Mouse (Mus musculus) brain, embryonic 14.5 days (tissue): ENCODE data around the gene Sepsecs.

Experiments used
- CTCF ChIP-seq: fragments of 200-500 bp; IDR thresholded peaks from 2 replicates; pipeline ENCODE4 v1.5.1; 2012; ENCODE audit warnings: inconsistent platforms, mild to moderate bottlenecking, moderate library complexity, borderline replicate concordance; ENCODE audit not compliant: insufficient read depth, insufficient read length; ENCODE audit errors: extremely low read depth
- POLR2A ChIP-seq: fragments of 200-500 bp; IDR thresholded peaks from 2 replicates; pipeline ENCODE4 v1.6.1; 2012; ENCODE audit warnings: mild to moderate bottlenecking, inconsistent platforms, borderline replicate concordance; ENCODE audit not compliant: poor library complexity, insufficient read depth, insufficient read length, severe bottlenecking; ENCODE audit errors: extremely low read depth

- TF ChIP-seq CTCF (no peak), POLR2A (no peak)
These were observed 64.9 kb downstream of the Sepsecs start for GRCm38 (mm10) chr5:52604582-52605041.
